Mouse (Mus musculus) lung, postnatal 4 days (tissue): ENCODE data around the gene Tm2d1.
A peak's percentile ranks its signal among the peaks of the same experiment; 100 is the strongest.
"Not testable (repeated sequence)": the region's sequence is repeated elsewhere in the genome, so short reads cannot be mapped to it uniquely, and the experiment has no call there.

Experiments used
- DNase-seq, 2 experiments: peaks; one replicate each; pipeline ENCODE4 v3.0.0; 2021

Tm2d1 gene

GRCm38 (mm10) chr4:98382716-98383424 lies at the start of gene Tm2d1:
Tm2d1 (minus strand) TSS chr4:98383306.
- DNase-seq: peak; percentile 87 to 89

- DNase-seq: no peak
Measured at GRCm38 (mm10) chr4:98428371-98428770, 45.3 kb upstream of the Tm2d1 start.

GRCm38 (mm10) chr4:98415150-98415549 lies 32.0 kb upstream of the Tm2d1 start:
- not testable (repeated sequence) for DNase-seq

- DNase-seq: no peak
Measured at GRCm38 (mm10) chr4:98408455-98408854, 25.3 kb upstream of the Tm2d1 start.

GRCm38 (mm10) chr4:98404412-98404811 lies 21.3 kb upstream of the Tm2d1 start:
- no peak for DNase-seq

- DNase-seq: no peak
Measured at GRCm38 (mm10) chr4:98403492-98403891, 20.4 kb upstream of the Tm2d1 start.

GRCm38 (mm10) chr4:98401584-98401962 lies 18.5 kb upstream of the Tm2d1 start:
- DNase-seq: no peak

GRCm38 (mm10) chr4:98400926-98401583 lies 17.9 kb upstream of the Tm2d1 start:
- no peak for DNase-seq

- peak; percentile 79 to 88 for DNase-seq
Measured at GRCm38 (mm10) chr4:98395690-98396437, 12.8 kb upstream of the Tm2d1 start, which contains the start of gene Patj. Patj (plus strand) TSS chr4:98395785.

GRCm38 (mm10) chr4:98395346-98395689 lies 12.2 kb upstream of the Tm2d1 start:
- no peak for DNase-seq

GRCm38 (mm10) chr4:98385036-98385435 lies 1.9 kb upstream of the Tm2d1 start:
- DNase-seq: no peak

- no peak for DNase-seq
Measured at GRCm38 (mm10) chr4:98376943-98377342, 6.2 kb downstream of the Tm2d1 start.

GRCm38 (mm10) chr4:98375401-98375800 lies 7.7 kb downstream of the Tm2d1 start:
- DNase-seq: no peak

GRCm38 (mm10) chr4:98358034-98358809 lies 24.9 kb downstream of the Tm2d1 start:
- no peak for DNase-seq

GRCm38 (mm10) chr4:98348580-98348979 lies 34.5 kb downstream of the Tm2d1 start:
- DNase-seq: no peak

- DNase-seq: no peak
Measured at GRCm38 (mm10) chr4:98345783-98346182, 37.3 kb downstream of the Tm2d1 start.

- peak; percentile 22 to 64 for DNase-seq
Measured at GRCm38 (mm10) chr4:98339992-98340564, 43.0 kb downstream of the Tm2d1 start.

- no peak for DNase-seq
Measured at GRCm38 (mm10) chr4:98338636-98339630, 44.2 kb downstream of the Tm2d1 start.

- DNase-seq: no peak
Measured at GRCm38 (mm10) chr4:98337197-98337596, 45.9 kb downstream of the Tm2d1 start.

GRCm38 (mm10) chr4:98335726-98336125 lies 47.4 kb downstream of the Tm2d1 start:
- DNase-seq: no peak

GRCm38 (mm10) chr4:98322223-98322622 lies 60.9 kb downstream of the Tm2d1 start:
- peak; percentile 96 to 97 for DNase-seq
